Comparison of ENCODE assay signal across 15 mouse cellular contexts in the genomic region with DNA sequence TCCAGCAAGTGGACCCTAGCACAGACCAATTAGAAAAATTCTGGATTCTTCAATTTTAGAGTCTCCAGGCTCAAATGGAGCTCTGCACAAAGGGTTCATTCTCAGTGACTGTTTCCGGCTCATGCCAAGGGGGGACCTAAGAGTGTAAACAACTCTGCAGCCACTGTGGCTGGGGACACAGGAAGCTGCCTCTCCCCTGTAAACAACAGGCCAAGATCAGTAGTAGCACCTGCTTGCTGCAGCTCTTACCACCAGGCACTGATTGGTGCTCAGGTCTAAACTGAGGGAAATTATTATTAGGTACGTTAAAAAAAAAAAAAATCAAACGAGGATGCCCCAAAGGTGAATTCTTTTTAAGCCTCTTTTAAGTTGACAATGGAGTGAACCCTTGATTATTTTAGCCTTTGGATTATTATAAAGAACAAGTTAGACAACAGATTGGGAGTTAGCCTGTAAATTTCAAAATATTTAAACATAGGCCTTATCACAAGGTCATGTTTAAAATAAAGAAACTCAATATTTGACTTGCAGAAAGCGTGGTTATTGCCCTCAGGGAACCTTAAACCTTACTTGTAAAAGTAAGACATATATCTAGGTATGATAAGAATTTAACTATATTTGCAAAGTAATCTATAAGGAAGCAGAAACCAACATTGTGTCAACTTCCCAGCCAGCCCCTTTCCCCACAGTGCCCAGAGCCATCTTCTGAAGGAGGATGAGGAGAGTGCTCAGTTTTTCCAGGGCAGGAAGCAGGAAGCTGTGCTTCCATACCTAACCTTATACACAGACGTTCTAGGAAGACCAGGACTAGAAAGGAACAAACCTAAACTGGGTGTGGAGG.
"Had no signal": no experiment of that assay in that cellular context is flagged by ENCODE, and none has a peak within 500 bp of the region (broad histone marks: within the 10 kb centered on the region; RNA-seq: fewer than 3 reads in every experiment).

No protein-coding gene starts in this region.

- ATAC-seq: midbrain, embryonic 15.5 days had no signal

- H3K27me3 ChIP-seq: liver, embryonic 15.5 days; megakaryocyte, embryonic 14.5 days; midbrain, embryonic 15.5 days; neural tube, embryonic 12.5 days had no signal

- H3K4me2 ChIP-seq: liver, embryonic 11.5 days; liver, embryonic 15.5 days; lung, embryonic 14.5 days; midbrain, embryonic 11.5 days; midbrain, embryonic 15.5 days; neural tube, embryonic 12.5 days had no signal

- DNase-seq: kidney, postnatal 25 days; lung, embryonic 14.5 days; lung, postnatal 14 days; spleen, adult 18-20 months; thymus, adult 18-20 months; thymus, postnatal 14 days had no signal

- H3K36me3 ChIP-seq: limb, embryonic 10.5 days; liver, embryonic 15.5 days; midbrain, embryonic 15.5 days; neural tube, embryonic 12.5 days had no signal

- H3K9ac ChIP-seq: liver, embryonic 15.5 days; lung, embryonic 14.5 days; midbrain, embryonic 15.5 days; neural tube, embryonic 12.5 days had no signal

- H3K4me1 ChIP-seq: midbrain, embryonic 15.5 days; neural tube, embryonic 12.5 days had no signal

- H3K9me3 ChIP-seq: limb, embryonic 10.5 days; liver, embryonic 15.5 days; midbrain, embryonic 15.5 days; neural tube, embryonic 12.5 days had no signal

- H3K27ac ChIP-seq: left cerebral cortex, adult 2 months; limb, embryonic 10.5 days; liver, embryonic 15.5 days; macrophage; midbrain, embryonic 15.5 days; neural tube, embryonic 12.5 days had no signal

- H3K4me3 ChIP-seq: left cerebral cortex, adult 2 months; limb, embryonic 10.5 days; liver, embryonic 15.5 days; megakaryocyte, embryonic 14.5 days; midbrain, embryonic 15.5 days; neural tube, embryonic 12.5 days had no signal
